In the genomic region with DNA sequence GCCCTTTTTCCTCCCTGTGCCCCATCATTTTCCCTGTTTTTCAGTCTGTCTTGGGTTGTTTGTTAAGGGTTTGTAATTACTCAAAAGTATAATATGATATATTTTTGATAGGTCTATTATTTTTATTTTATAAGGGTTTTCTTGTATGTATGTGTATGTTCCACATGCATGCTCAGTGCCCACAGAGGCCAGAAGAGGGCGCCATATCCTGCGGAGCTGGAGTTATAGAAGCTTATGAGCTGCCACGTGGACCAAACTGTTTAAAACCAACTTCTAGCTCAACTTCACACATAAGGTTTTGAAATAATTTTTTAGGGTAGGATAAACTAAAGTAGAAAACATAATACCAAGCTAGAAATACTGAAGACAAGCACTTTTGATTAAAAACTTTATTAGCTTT, we compare ENCODE assay signal across 11 mouse cellular contexts. TPM values are rescaled to one million over a fixed set of nuclear protein-coding genes. Genes with fewer than 3 reads are reported as not detected.
DNase-seq lines count a peak whose midpoint lies in the region; ATAC-seq and TF ChIP-seq lines count a peak whose summit lies in the region.
"Had no signal": no experiment of that assay in that cellular context is flagged by ENCODE, and none has a peak within 500 bp of the region (broad histone marks: within the 10 kb centered on the region; RNA-seq: fewer than 3 reads in every experiment).

No protein-coding gene starts in this region.

- intact Hi-C loops in gastrocnemius, adult 2 months (cut with DNase I): no loop called here
- intact Hi-C loops in gastrocnemius, postnatal 36 days (cut with DNase I): no loop called here

- no peaks in the 10 kb centered on the region for H3K36me3 ChIP-seq in lung, postnatal 0 days (ENCODE audit: insufficient read depth, low read length)
- no peaks in the 10 kb centered on the region for H3K36me3 ChIP-seq in small intestine, adult 2 months (ENCODE audit: control insufficient read depth, insufficient read depth, low read length)
- H3K36me3 ChIP-seq in hindbrain, embryonic 13.5 days: peaks cover 11% of the 10 kb centered on the region; the same call in 1 of the 2 replicates
- H3K36me3 ChIP-seq: liver, embryonic 15.5 days had no signal

- no peak for ATAC-seq in lung, postnatal 0 days
- no peak for ATAC-seq in hindbrain, embryonic 13.5 days (ENCODE audit: low FRiP score)
- ATAC-seq: forebrain, embryonic 16.5 days had no signal

- H3K9me3 ChIP-seq in lung, postnatal 0 days (ENCODE audit: low read length): no peaks in the 10 kb centered on the region
- H3K9me3 ChIP-seq in hindbrain, embryonic 13.5 days: no peaks in the 10 kb centered on the region
- H3K9me3 ChIP-seq: heart, embryonic 12.5 days; liver, embryonic 15.5 days had no signal

- TF ChIP-seq POLR2A in small intestine, adult 2 months (IDR thresholded peaks at IDR 0.05; ENCODE audit: low read depth, low read length): no peak

- H3K9ac ChIP-seq in lung, postnatal 0 days (replicated peaks; ENCODE audit: low read depth): no peak overlapping the region
- H3K9ac ChIP-seq in hindbrain, embryonic 13.5 days: no peak overlapping the region
- H3K9ac ChIP-seq: heart, embryonic 12.5 days; liver, embryonic 15.5 days had no signal

- H3K27ac ChIP-seq in gastrocnemius, adult 2 months: no peak overlapping the region
- H3K27ac ChIP-seq in lung, postnatal 0 days (ENCODE audit: low read length): no peak overlapping the region
- H3K27ac ChIP-seq in small intestine, adult 2 months (ENCODE audit: insufficient read depth, low read depth, low read length): no peak overlapping the region
- H3K27ac ChIP-seq in hindbrain, embryonic 13.5 days: no peak overlapping the region
- H3K27ac ChIP-seq: liver, embryonic 15.5 days had no signal

- H3K27me3 ChIP-seq in lung, postnatal 0 days (replicated peaks; ENCODE audit: insufficient read depth, low read length): no peaks in the 10 kb centered on the region
- no peaks in the 10 kb centered on the region for H3K27me3 ChIP-seq in small intestine, adult 2 months (ENCODE audit: control insufficient read depth, insufficient read depth, low read length)
- no peaks in the 10 kb centered on the region for H3K27me3 ChIP-seq in hindbrain, embryonic 13.5 days
- H3K27me3 ChIP-seq: heart, embryonic 12.5 days; liver, embryonic 15.5 days had no signal

- no peak for TF ChIP-seq EP300 in lung, postnatal 0 days (IDR thresholded peaks at IDR 0.05)

- no peak overlapping the region for H3K4me3 ChIP-seq in gastrocnemius, adult 2 months
- no peak overlapping the region for H3K4me3 ChIP-seq in lung, postnatal 0 days (ENCODE audit: low read depth, low read length)
- no peak overlapping the region for H3K4me3 ChIP-seq in small intestine, adult 2 months (ENCODE audit: low read depth, low read length)
- no peak overlapping the region for H3K4me3 ChIP-seq in hindbrain, embryonic 13.5 days
- H3K4me3 ChIP-seq: heart, embryonic 12.5 days; liver, embryonic 15.5 days had no signal

- TF ChIP-seq CTCF in gastrocnemius, adult 2 months (IDR thresholded peaks at IDR 0.05): peak; percentile 38; the same call in 1 of the 2 replicates
- TF ChIP-seq CTCF in lung, postnatal 0 days (IDR thresholded peaks at IDR 0.05): peak; percentile 46
- TF ChIP-seq CTCF in small intestine, adult 2 months (IDR thresholded peaks at IDR 0.05; ENCODE audit: extremely low read depth, insufficient read length, insufficient replicate concordance, low read depth, low read length): peak; percentile 46; the same call in 1 of the 2 replicates

- DNase-seq in gastrocnemius, adult 2 months: no peak
- DNase-seq in gastrocnemius, postnatal 36 days: no peak
- no peak for DNase-seq in lung, postnatal 0 days (ENCODE audit: low spot score)
- no peak for DNase-seq in lung, postnatal 10 days
- peak; percentile 21 for DNase-seq in adipocyte (ENCODE audit: low spot score)
- DNase-seq in cerebellum, adult 9-10 months: no peak

- no peak overlapping the region for H3K4me2 ChIP-seq in lung, postnatal 0 days (replicated peaks; ENCODE audit: low read depth, low read length)
- no peak overlapping the region for H3K4me2 ChIP-seq in hindbrain, embryonic 13.5 days
- H3K4me2 ChIP-seq: heart, embryonic 12.5 days; liver, embryonic 15.5 days had no signal

- WGBS in lung, postnatal 0 days: 39% methylated on average over 3 of the region's 3 CpGs
- WGBS in small intestine, adult 2 months: 65% methylated on average over 3 of the region's 3 CpGs
- WGBS in hindbrain, embryonic 13.5 days: 52% methylated on average over 3 of the region's 3 CpGs

- no peaks in the 10 kb centered on the region for H3K4me1 ChIP-seq in lung, postnatal 0 days (ENCODE audit: insufficient read depth, low read depth, low read length)
- no peaks in the 10 kb centered on the region for H3K4me1 ChIP-seq in small intestine, adult 2 months (ENCODE audit: control insufficient read depth, insufficient read depth, insufficient read length, low read length)
- no peaks in the 10 kb centered on the region for H3K4me1 ChIP-seq in hindbrain, embryonic 13.5 days (replicated peaks)
- H3K4me1 ChIP-seq: liver, embryonic 15.5 days had no signal

RNA-seq across cellular contexts. Expression of gene Tekt2, which starts 6.9 kb away (rescaled TPM):
- total RNA-seq in gastrocnemius, adult 2 months (2021): under 1 TPM in 1 of 2 experiments, not detected in 1; 0.64 TPM
- total RNA-seq in gastrocnemius, postnatal 36 days (2021): under 1 TPM; 0.46 to 0.59 TPM
- 14.6 and 15.7 TPM in 2 replicates for polyA plus RNA-seq in lung, postnatal 0 days (2015; fragmentation: Nextera tagmentation; extraction: Ambion mirVana)
- 0.38 and 1.0 TPM in 2 replicates for polyA plus RNA-seq in small intestine, adult 2 months (2012; rRNA removed)
- 7.0 and 8.5 TPM in 2 replicates for polyA plus RNA-seq in hindbrain, embryonic 13.5 days (2015; fragmentation: Nextera tagmentation; extraction: Ambion mirVana)

RNA-seq across cellular contexts. Expression of gene Adprhl2, which starts 10.9 kb away (rescaled TPM):
- total RNA-seq in gastrocnemius, adult 2 months (2021): 1 to 10 TPM; 9.3 to 9.5 TPM
- 1 to 10 TPM; 7.6 to 7.8 TPM for total RNA-seq in gastrocnemius, postnatal 36 days (2021)
- polyA plus RNA-seq in lung, postnatal 0 days (2015; fragmentation: Nextera tagmentation; extraction: Ambion mirVana): 40.9 and 42.1 TPM in 2 replicates
- 25.3 and 33.9 TPM in 2 replicates for polyA plus RNA-seq in small intestine, adult 2 months (2012; rRNA removed)
- 78.2 and 81.6 TPM in 2 replicates for polyA plus RNA-seq in hindbrain, embryonic 13.5 days (2015; fragmentation: Nextera tagmentation; extraction: Ambion mirVana)

RNA-seq across cellular contexts. Expression of gene Col8a2, which starts 45.8 kb away (rescaled TPM):
- 1 to 10 TPM in 1 of 2 experiments, under 1 TPM in 1; 0.74 to 6.0 TPM for total RNA-seq in gastrocnemius, adult 2 months (2021)
- 1 to 10 TPM; 1.6 to 2.2 TPM for total RNA-seq in gastrocnemius, postnatal 36 days (2021)
- polyA plus RNA-seq in lung, postnatal 0 days (2015; fragmentation: Nextera tagmentation; extraction: Ambion mirVana): 1.4 and 1.9 TPM in 2 replicates
- 0.55 and 0.77 TPM in 2 replicates for polyA plus RNA-seq in small intestine, adult 2 months (2012; rRNA removed)
- 7.6 and 10.1 TPM in 2 replicates for polyA plus RNA-seq in hindbrain, embryonic 13.5 days (2015; fragmentation: Nextera tagmentation; extraction: Ambion mirVana)
